Mouse (Mus musculus): ENCODE results near the gene Fbxo9.

DNA sequence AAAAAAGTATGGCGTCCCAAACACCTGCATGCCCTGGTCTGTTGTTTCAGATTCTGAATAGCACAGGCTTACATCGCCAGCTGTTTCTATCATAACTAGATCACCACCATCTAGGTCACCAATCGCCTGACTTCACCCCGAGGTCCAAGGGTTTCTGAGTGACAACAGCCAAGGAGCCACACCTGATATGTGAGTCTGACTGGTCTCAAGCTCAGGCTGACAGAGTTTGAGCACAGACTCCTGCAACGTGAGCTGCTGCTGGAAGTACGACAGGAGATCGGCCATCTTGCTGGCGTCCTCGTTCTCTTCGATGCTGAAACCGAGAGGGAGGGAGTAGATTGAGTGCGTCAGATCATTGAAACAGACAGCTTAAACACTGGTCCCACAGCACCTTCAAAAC lies 13.2 kb downstream of the Fbxo9 start:
- TF ChIP-seq CTCF (IDR thresholded peaks at IDR 0.05; ENCODE audit: low read depth, low read length): no peak
- no peak for TF ChIP-seq TAL1 (conservative IDR thresholded peaks at IDR 0.05; ENCODE audit: low read depth, low read length)
